In the genomic region with DNA sequence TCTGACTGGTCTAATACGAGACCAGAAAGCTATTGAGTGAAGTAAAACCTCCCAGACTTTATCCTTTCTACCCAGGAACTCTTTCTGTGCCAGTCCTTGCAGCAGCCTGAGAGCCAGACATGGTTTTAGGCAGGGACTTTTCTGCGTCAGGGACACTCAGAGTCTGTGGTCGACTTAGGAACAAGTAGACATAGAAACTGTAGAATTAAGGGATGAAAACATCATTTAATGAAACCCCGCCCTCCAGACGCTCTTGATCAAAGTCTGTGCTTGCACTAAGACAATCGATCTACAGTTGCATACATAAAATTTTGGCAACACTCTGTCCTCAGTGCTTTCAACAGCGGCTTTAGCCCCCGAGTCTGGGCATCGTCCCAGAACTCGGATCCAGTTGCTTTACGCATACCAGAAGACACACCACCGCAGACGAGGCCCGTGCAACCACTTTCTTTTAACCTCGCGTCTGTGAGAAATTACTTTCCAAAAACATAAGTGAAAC, we compare ENCODE assay signal across 15 mouse cellular contexts.
DNase-seq lines count a peak whose midpoint lies in the region; ATAC-seq and TF ChIP-seq lines count a peak whose summit lies in the region.
"Had no signal": no experiment of that assay in that cellular context is flagged by ENCODE, and none has a peak within 500 bp of the region (broad histone marks: within the 10 kb centered on the region; RNA-seq: fewer than 3 reads in every experiment).

No protein-coding gene starts in this region.

- no peaks in the 10 kb centered on the region for H3K36me3 ChIP-seq in forebrain, embryonic 14.5 days (ENCODE audit: control insufficient read depth, insufficient read depth, low read length)
- no peaks in the 10 kb centered on the region for H3K36me3 ChIP-seq in forebrain, embryonic 11.5 days (ENCODE audit: control insufficient read depth, insufficient read depth, low read length)
- no peaks in the 10 kb centered on the region for H3K36me3 ChIP-seq in kidney, embryonic 16.5 days (ENCODE audit: insufficient read depth, low read length)
- no peaks in the 10 kb centered on the region for H3K36me3 ChIP-seq in kidney, embryonic 14.5 days (ENCODE audit: control insufficient read depth, insufficient read depth, low read length)
- H3K36me3 ChIP-seq in forebrain, postnatal 0 days (ENCODE audit: insufficient read depth) = no peaks in the 10 kb centered on the region
- H3K36me3 ChIP-seq: liver, embryonic 15.5 days had no signal

- no peak overlapping the region for H3K4me2 ChIP-seq in forebrain, embryonic 14.5 days (ENCODE audit: low read length)
- no peak overlapping the region for H3K4me2 ChIP-seq in forebrain, embryonic 11.5 days (ENCODE audit: low read depth, low read length, severe bottlenecking)
- no peak overlapping the region for H3K4me2 ChIP-seq in kidney, embryonic 16.5 days (replicated peaks; ENCODE audit: low read depth, low read length)
- no peak overlapping the region for H3K4me2 ChIP-seq in kidney, embryonic 14.5 days (replicated peaks; ENCODE audit: low read depth, low read length)
- peak overlapping the region; percentile 24 for H3K4me2 ChIP-seq in forebrain, postnatal 0 days (ENCODE audit: low read depth)
- H3K4me2 ChIP-seq: liver, embryonic 15.5 days had no signal

- 53% methylated on average over 16 of the region's 16 CpGs for WGBS in forebrain, embryonic 14.5 days
- 82% methylated on average over 16 of the region's 16 CpGs for WGBS in forebrain, embryonic 11.5 days
- WGBS in kidney, embryonic 16.5 days = 60% methylated on average over 16 of the region's 16 CpGs
- 72% methylated on average over 16 of the region's 16 CpGs for WGBS in kidney, embryonic 14.5 days
- 35% methylated on average over 16 of the region's 16 CpGs for WGBS in forebrain, postnatal 0 days

- no peaks in the 10 kb centered on the region for H3K27me3 ChIP-seq in forebrain, embryonic 14.5 days (replicated peaks; ENCODE audit: control insufficient read depth, insufficient read depth, low read length)
- H3K27me3 ChIP-seq in forebrain, embryonic 11.5 days (ENCODE audit: control insufficient read depth, insufficient read depth, low read length) = no peaks in the 10 kb centered on the region
- H3K27me3 ChIP-seq in kidney, embryonic 16.5 days (ENCODE audit: insufficient read depth, low read length) = no peaks in the 10 kb centered on the region
- no peaks in the 10 kb centered on the region for H3K27me3 ChIP-seq in kidney, embryonic 14.5 days (ENCODE audit: control insufficient read depth, insufficient read depth, low read length)
- no peaks in the 10 kb centered on the region for H3K27me3 ChIP-seq in forebrain, postnatal 0 days (ENCODE audit: insufficient read depth, low read length)
- H3K27me3 ChIP-seq: liver, embryonic 15.5 days had no signal

- H3K4me3 ChIP-seq in forebrain, embryonic 14.5 days (ENCODE audit: low read depth, low read length) = no peak overlapping the region
- no peak overlapping the region for H3K4me3 ChIP-seq in forebrain, embryonic 11.5 days (ENCODE audit: low read depth, low read length)
- H3K4me3 ChIP-seq in kidney, embryonic 16.5 days (ENCODE audit: low read length) = no peak overlapping the region
- no peak overlapping the region for H3K4me3 ChIP-seq in kidney, embryonic 14.5 days (ENCODE audit: low read length)
- no peak overlapping the region; the same call in 1 of the 2 replicates for H3K4me3 ChIP-seq in forebrain, postnatal 0 days (ENCODE audit: low read depth, low read length)
- H3K4me3 ChIP-seq: erythroblast, embryonic 14.5 days; liver, embryonic 15.5 days had no signal

- H3K9me3 ChIP-seq in forebrain, embryonic 14.5 days (replicated peaks; ENCODE audit: control insufficient read depth, low read length) = no peaks in the 10 kb centered on the region
- H3K9me3 ChIP-seq in forebrain, embryonic 11.5 days (ENCODE audit: control insufficient read depth, low read length) = no peaks in the 10 kb centered on the region
- H3K9me3 ChIP-seq in kidney, embryonic 16.5 days (ENCODE audit: low read length) = no peaks in the 10 kb centered on the region
- H3K9me3 ChIP-seq in kidney, embryonic 14.5 days (ENCODE audit: control insufficient read depth, low read length) = no peaks in the 10 kb centered on the region
- H3K9me3 ChIP-seq in forebrain, postnatal 0 days (ENCODE audit: low read length) = no peaks in the 10 kb centered on the region
- H3K9me3 ChIP-seq: liver, embryonic 15.5 days had no signal

- no peak for TF ChIP-seq CTCF in forebrain, postnatal 0 days (IDR thresholded peaks at IDR 0.05; ENCODE audit: low read depth)

- peak; percentile 83 for ATAC-seq in forebrain, embryonic 14.5 days
- ATAC-seq in forebrain, embryonic 11.5 days (replicated peaks; ENCODE audit: low FRiP score) = no peak
- no peak for ATAC-seq in kidney, embryonic 16.5 days (ENCODE audit: low FRiP score, low TSS enrichment)
- no peak for ATAC-seq in kidney, embryonic 14.5 days (ENCODE audit: low FRiP score, low TSS enrichment)
- peak; percentile 23 for ATAC-seq in forebrain, postnatal 0 days

- no peak overlapping the region for H3K9ac ChIP-seq in forebrain, embryonic 14.5 days (ENCODE audit: low read length)
- no peak overlapping the region for H3K9ac ChIP-seq in forebrain, embryonic 11.5 days (ENCODE audit: low read length)
- H3K9ac ChIP-seq in kidney, embryonic 16.5 days (replicated peaks; ENCODE audit: low read length) = no peak overlapping the region
- H3K9ac ChIP-seq in kidney, embryonic 14.5 days (ENCODE audit: low read depth, low read length) = no peak overlapping the region
- no peak overlapping the region for H3K9ac ChIP-seq in forebrain, postnatal 0 days
- H3K9ac ChIP-seq: liver, embryonic 15.5 days had no signal

- peak overlapping the region; percentile 0; the same call in 1 of the 2 replicates for H3K27ac ChIP-seq in forebrain, embryonic 14.5 days (ENCODE audit: low read depth, low read length)
- no peak overlapping the region for H3K27ac ChIP-seq in forebrain, embryonic 11.5 days (ENCODE audit: low read depth, low read length)
- H3K27ac ChIP-seq in kidney, embryonic 16.5 days (ENCODE audit: low read length) = 0 out of 2 replicates have a peak overlapping the region, but pooled peaks have one; percentile 5
- H3K27ac ChIP-seq in kidney, embryonic 14.5 days (ENCODE audit: low read depth, low read length) = no peak overlapping the region; the same call in 1 of the 2 replicates
- peak overlapping the region; percentile 42; the same call in 1 of the 2 replicates for H3K27ac ChIP-seq in forebrain, postnatal 0 days (ENCODE audit: low read depth, low read length)
- H3K27ac ChIP-seq: liver, embryonic 15.5 days had no signal

- peak; percentile 84 for DNase-seq in forebrain, embryonic 14.5 days (ENCODE audit: low spot score)
- no peak for DNase-seq in forebrain, embryonic 11.5 days (ENCODE audit: low spot score)
- DNase-seq in Muller cell, postnatal 12 days (ENCODE audit: inconsistent ontology term) = peak; percentile 60
- peak; percentile 59 for DNase-seq in forebrain, postnatal 0 days
- DNase-seq in retina, embryonic 14.5 days (ENCODE audit: low spot score) = no peak
- DNase-seq in ovary, postnatal 36 days (ENCODE audit: low spot score) = no peak
- DNase-seq: adrenal gland, postnatal 10 days; cerebellum, adult 9-10 months; heart, postnatal 14 days; right cerebral cortex, postnatal 14 days; thymus, adult 2 months had no signal

- no peaks in the 10 kb centered on the region for H3K4me1 ChIP-seq in forebrain, embryonic 14.5 days (ENCODE audit: control insufficient read depth, insufficient read depth, low read length)
- H3K4me1 ChIP-seq in forebrain, embryonic 11.5 days (replicated peaks; ENCODE audit: control insufficient read depth, insufficient read depth, low read length) = no peaks in the 10 kb centered on the region
- H3K4me1 ChIP-seq in kidney, embryonic 16.5 days (ENCODE audit: insufficient read depth, low read length) = peaks cover 10% of the 10 kb centered on the region; the same call in 1 of the 2 replicates
- H3K4me1 ChIP-seq in kidney, embryonic 14.5 days (ENCODE audit: control insufficient read depth, insufficient read depth, low read length) = no peaks in the 10 kb centered on the region
- H3K4me1 ChIP-seq in forebrain, postnatal 0 days (ENCODE audit: insufficient read depth) = no peaks in the 10 kb centered on the region
- H3K4me1 ChIP-seq: liver, embryonic 15.5 days had no signal

Comparison
In these comparisons a context has a peak if more than half of its experiments do, and no peak if none do; other contexts are left out.
1. ATAC-seq: peak in forebrain, embryonic 14.5 days (single experiment) and forebrain, postnatal 0 days (single experiment); none in forebrain, embryonic 11.5 days (single experiment), kidney, embryonic 16.5 days (single experiment) and kidney, embryonic 14.5 days (single experiment).
2. DNase-seq: peak in forebrain, embryonic 14.5 days (single experiment), Muller cell, postnatal 12 days (single experiment) and forebrain, postnatal 0 days (single experiment); none in forebrain, embryonic 11.5 days (single experiment), retina, embryonic 14.5 days (single experiment) and ovary, postnatal 36 days (single experiment).
3. H3K27ac ChIP-seq: peak in forebrain, embryonic 14.5 days (single experiment), kidney, embryonic 16.5 days (single experiment) and forebrain, postnatal 0 days (single experiment); none in forebrain, embryonic 11.5 days (single experiment) and kidney, embryonic 14.5 days (single experiment).